Mouse (Mus musculus): Measurements from ENCODE around the gene Cops2. TPM values are rescaled to one million over a fixed set of nuclear protein-coding genes. Genes with fewer than 3 reads are reported as not detected.

The Cops2 gene
- polyA plus RNA-seq, 1 experiment from 2014 or later: 58.0 TPM

- no peak overlapping the region for H3K4me2 ChIP-seq
- no peaks in the 10 kb centered on the region for H3K4me1 ChIP-seq
- H3K9me3 ChIP-seq (replicated peaks): no peaks in the 10 kb centered on the region
- no peaks in the 10 kb centered on the region for H3K27me3 ChIP-seq (replicated peaks)
- H3K27ac ChIP-seq (replicated peaks): no peak overlapping the region
- no peaks in the 10 kb centered on the region for H3K36me3 ChIP-seq
- 72% methylated on average over 7 of the region's 7 CpGs for WGBS
- no peak overlapping the region for H3K9ac ChIP-seq (replicated peaks)
- H3K4me3 ChIP-seq (replicated peaks): no peak overlapping the region
- ATAC-seq (ENCODE audit: low FRiP score): no peak
Measured at GRCm38 (mm10) chr2:125791485-125791885, 67.5 kb downstream of the Cops2 start.

- no peak for ATAC-seq (ENCODE audit: low FRiP score)
- Histone ChIP-seq H3K27me3 (replicated peaks) (no peaks in the 10 kb centered on the region), H3K9me3 (replicated peaks) (no peaks in the 10 kb centered on the region), H3K36me3 (no peaks in the 10 kb centered on the region), H3K4me2 (no peak overlapping the region), H3K4me1 (no peaks in the 10 kb centered on the region), H3K4me3 (replicated peaks) (no peak overlapping the region), H3K27ac (replicated peaks) (no peak overlapping the region), H3K9ac (replicated peaks) (no peak overlapping the region)
- 95% methylated on average over 4 of the region's 4 CpGs for WGBS
Measured at GRCm38 (mm10) chr2:125790242-125790641, 68.7 kb downstream of the Cops2 start.

GRCm38 (mm10) chr2:125789265-125789664, 69.7 kb downstream of the Cops2 start:
- Histone ChIP-seq H3K4me2 (no peak overlapping the region), H3K4me3 (replicated peaks) (no peak overlapping the region), H3K36me3 (no peaks in the 10 kb centered on the region), H3K27ac (replicated peaks) (no peak overlapping the region), H3K27me3 (replicated peaks) (no peaks in the 10 kb centered on the region), H3K4me1 (no peaks in the 10 kb centered on the region), H3K9me3 (replicated peaks) (no peaks in the 10 kb centered on the region), H3K9ac (replicated peaks) (no peak overlapping the region)
- no peak for ATAC-seq (ENCODE audit: low FRiP score)
- WGBS: 61% methylated on average over 5 of the region's 5 CpGs

DNA sequence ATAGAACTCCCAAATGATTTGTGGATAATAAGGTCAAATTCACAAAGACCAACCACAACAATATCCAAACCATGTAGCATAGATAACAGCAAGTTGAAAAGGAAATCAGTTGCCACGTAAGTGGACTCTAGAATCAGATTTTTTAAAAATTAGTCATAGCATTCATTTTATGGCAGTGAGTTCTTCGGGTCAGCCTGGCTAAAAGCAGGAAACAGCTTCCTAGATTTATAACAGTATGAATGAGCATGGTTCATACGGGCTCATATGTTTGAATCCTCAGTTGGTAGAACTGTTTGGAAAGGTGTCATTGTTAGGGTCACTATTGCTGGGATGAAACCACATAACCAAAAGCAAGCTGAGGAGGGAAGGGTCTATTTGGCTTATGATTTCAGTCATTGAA, 70.2 kb downstream of the Cops2 start:
- H3K4me2 ChIP-seq: no peak overlapping the region
- no peaks in the 10 kb centered on the region for H3K36me3 ChIP-seq
- H3K27ac ChIP-seq (replicated peaks): no peak overlapping the region
- H3K4me3 ChIP-seq (replicated peaks): no peak overlapping the region
- no peaks in the 10 kb centered on the region for H3K9me3 ChIP-seq (replicated peaks)
- H3K9ac ChIP-seq (replicated peaks): no peak overlapping the region
- no peak for ATAC-seq (ENCODE audit: low FRiP score)
- WGBS: 78% methylated on average over 3 of the region's 3 CpGs
- no peaks in the 10 kb centered on the region for H3K27me3 ChIP-seq (replicated peaks)
- no peaks in the 10 kb centered on the region for H3K4me1 ChIP-seq

DNA sequence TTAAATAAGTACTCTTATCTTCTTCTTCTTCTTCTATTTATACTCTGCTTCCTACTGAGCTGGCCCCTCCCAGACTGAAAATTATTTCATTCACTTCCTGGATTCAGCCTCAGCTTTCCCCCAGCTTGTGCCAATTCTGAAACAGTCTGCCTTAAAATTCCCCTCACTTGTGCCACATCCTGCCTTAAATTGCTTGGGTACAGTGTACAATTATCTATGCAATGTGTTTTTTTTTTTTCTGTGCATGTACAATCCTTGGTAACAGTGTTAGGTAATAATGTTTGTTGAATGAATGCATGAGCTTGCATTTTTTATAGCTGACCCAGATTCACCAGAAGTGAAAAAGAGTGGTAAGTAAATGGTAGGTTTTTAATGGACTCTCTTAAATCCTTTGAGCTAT, 70.6 kb downstream of the Cops2 start:
- H3K27me3 ChIP-seq (replicated peaks): no peaks in the 10 kb centered on the region
- H3K36me3 ChIP-seq: no peaks in the 10 kb centered on the region
- 0 out of 2 replicates have a peak, but pooled peaks cover under 1% of the 10 kb centered on the region for H3K4me1 ChIP-seq
- H3K4me2 ChIP-seq: no peak overlapping the region
- ATAC-seq (ENCODE audit: low FRiP score): no peak
- H3K9ac ChIP-seq (replicated peaks): no peak overlapping the region
- H3K4me3 ChIP-seq (replicated peaks): no peak overlapping the region
- H3K27ac ChIP-seq (replicated peaks): no peak overlapping the region
- H3K9me3 ChIP-seq (replicated peaks): no peaks in the 10 kb centered on the region

DNA sequence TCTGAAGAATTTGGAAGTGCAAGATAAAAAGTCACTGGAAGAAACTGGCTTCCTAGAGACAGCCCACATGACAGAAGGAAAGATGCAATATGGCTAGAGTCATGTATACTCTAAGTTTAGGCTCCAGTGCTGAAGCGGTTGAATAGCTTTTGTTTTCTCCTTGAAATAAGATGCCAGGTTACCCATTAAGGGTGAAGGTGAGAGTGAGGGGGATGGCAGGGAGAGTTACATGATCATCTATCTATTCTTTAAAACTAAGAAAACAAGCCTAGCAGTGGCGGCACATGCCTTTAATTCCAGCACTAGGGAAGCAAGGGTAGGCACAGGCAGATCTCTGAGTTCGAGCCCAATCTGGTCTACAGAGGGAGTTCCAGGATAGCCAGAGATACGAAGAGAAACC, 73.9 kb downstream of the Cops2 start:
- H3K4me2 ChIP-seq: no peak overlapping the region
- H3K4me1 ChIP-seq: peaks cover 25% of the 10 kb centered on the region
- 88% methylated on average over 4 of the region's 4 CpGs for WGBS
- no peak overlapping the region for H3K9ac ChIP-seq (replicated peaks)
- H3K27me3 ChIP-seq (replicated peaks): no peaks in the 10 kb centered on the region
- H3K27ac ChIP-seq (replicated peaks): no peak overlapping the region
- no peak for ATAC-seq (ENCODE audit: low FRiP score)
- H3K9me3 ChIP-seq (replicated peaks): no peaks in the 10 kb centered on the region
- no peaks in the 10 kb centered on the region for H3K36me3 ChIP-seq
- H3K4me3 ChIP-seq (replicated peaks): no peak overlapping the region

DNA sequence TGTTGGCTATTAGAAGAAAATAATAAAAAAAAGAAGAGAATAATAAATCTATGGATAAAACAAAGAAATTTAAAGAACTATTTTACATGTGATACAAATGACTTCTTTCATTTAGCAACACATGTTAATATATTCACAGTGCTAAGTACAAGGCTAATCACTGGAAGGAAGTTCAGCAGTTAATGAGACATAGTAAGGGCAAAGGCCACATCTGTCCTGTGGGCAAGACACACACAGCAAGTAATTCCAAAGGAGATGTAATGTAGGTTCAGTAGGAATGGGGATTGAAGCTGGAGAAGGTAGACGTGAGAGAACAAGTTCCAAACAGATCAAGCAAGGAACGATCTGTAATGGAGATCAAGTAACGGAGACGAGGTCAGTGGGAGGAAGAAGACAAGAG, 74.5 kb downstream of the Cops2 start:
- H3K4me3 ChIP-seq (replicated peaks): no peak overlapping the region
- H3K27ac ChIP-seq (replicated peaks): no peak overlapping the region
- no peak for ATAC-seq (ENCODE audit: low FRiP score)
- H3K36me3 ChIP-seq: no peaks in the 10 kb centered on the region
- H3K27me3 ChIP-seq (replicated peaks): no peaks in the 10 kb centered on the region
- H3K4me1 ChIP-seq: peaks cover 29% of the 10 kb centered on the region
- H3K9me3 ChIP-seq (replicated peaks): no peaks in the 10 kb centered on the region
- WGBS: 79% methylated on average over 4 of the region's 4 CpGs
- no peak overlapping the region for H3K4me2 ChIP-seq
- H3K9ac ChIP-seq (replicated peaks): no peak overlapping the region

DNA sequence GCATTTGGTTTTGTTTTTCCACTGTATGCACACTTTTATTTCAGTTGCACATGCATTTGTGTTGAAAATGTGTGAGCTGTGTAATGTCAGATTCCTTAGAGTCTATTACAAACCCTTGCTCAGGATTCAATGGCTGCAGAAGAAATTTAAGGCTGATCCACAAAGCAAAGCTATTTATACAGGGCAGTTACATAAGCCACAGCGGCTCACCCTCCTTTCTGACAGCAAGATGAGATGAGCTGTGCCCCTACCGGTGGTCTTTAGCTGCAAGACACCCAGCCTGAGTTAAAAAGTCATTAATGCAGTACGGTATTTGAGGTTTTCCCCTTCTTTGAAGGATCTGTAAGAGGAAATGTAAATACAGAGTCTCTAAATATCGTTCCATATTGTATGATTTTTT, 75.1 kb downstream of the Cops2 start:
- Histone ChIP-seq H3K4me1 (peaks cover 30% of the 10 kb centered on the region), H3K27me3 (replicated peaks) (no peaks in the 10 kb centered on the region), H3K27ac (replicated peaks) (no peak overlapping the region), H3K9me3 (replicated peaks) (no peaks in the 10 kb centered on the region), H3K9ac (replicated peaks) (no peak overlapping the region), H3K36me3 (no peaks in the 10 kb centered on the region), H3K4me3 (replicated peaks) (no peak overlapping the region), H3K4me2 (no peak overlapping the region)
- ATAC-seq (ENCODE audit: low FRiP score): no peak
- WGBS: 61% methylated on average over 4 of the region's 4 CpGs

DNA sequence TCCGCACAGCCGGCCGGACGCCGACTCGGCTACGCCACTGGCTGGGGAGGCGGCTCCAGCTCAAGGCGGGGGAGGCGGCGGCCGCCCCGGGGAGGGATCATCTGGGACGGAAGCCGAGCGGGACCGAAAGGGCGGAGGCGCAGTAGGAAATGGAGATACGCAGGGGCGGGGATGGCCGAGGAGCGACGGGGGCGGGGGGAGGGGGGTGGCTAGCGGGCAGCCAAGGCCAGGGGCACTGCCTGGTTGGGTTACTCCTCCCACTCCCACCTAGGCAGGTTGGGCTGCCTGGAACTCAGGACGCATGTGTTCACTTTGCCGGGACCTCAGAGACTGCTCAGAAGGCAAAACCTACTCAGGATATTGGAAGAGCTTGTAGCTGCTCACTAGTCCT, 76.2 kb downstream of the Cops2 start, which contains the start of gene Secisbp2l:
Gene Secisbp2l (minus strand): TSS at position 152 of the 391 bp plus-strand sequence.
- 0% methylated on average over 22 of the region's 28 CpGs for WGBS
- peak within 1 kb of the TSS; percentile 83 for H3K27ac ChIP-seq (replicated peaks)
- no peaks in the 10 kb centered on the region for H3K36me3 ChIP-seq
- peaks cover 30% of the 10 kb centered on the region for H3K4me1 ChIP-seq
- H3K4me3 ChIP-seq (replicated peaks): peak within 1 kb of the TSS; percentile 90
- peak; percentile 97 for ATAC-seq (ENCODE audit: low FRiP score)
- peak within 1 kb of the TSS; percentile 86 for H3K9ac ChIP-seq (replicated peaks)
- H3K27me3 ChIP-seq (replicated peaks): no peaks in the 10 kb centered on the region
- H3K9me3 ChIP-seq (replicated peaks): no peaks in the 10 kb centered on the region
- peak within 1 kb of the TSS; percentile 67 for H3K4me2 ChIP-seq

DNA sequence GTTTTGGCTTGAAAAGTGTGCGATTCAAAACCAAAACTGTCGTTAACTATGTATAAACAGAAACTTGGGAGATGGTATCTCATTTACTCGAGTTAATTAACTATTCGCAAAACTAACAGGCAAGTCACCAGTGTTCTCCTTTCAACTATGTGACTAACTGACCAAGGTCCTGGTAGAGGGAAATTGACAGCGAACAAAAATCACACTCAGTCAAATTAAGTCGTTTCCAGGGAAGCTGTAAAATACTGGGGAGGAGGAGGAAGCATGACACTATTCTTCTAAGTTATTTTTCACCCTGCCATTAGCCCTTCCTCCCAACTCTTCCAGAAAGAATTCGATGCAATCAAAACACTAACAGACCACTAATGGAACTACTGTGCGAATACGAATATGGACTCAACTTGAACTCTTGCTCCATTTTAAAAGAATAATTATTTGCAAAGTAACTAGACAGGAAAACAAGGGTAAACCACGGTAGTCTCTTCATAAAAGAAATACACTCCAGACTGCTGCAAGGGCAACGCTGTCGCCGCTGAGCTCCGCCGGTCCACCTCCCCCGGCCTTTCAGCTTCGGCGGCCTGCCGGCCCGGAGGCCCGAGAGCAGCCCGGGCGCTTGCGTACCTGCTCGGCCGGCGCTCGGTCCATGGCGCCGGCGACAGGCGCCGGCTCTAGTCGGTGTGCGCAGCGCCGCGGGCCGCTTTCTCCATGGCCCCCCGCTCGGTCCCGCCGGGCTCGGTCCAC, 76.8 kb downstream of the Cops2 start:
- Histone ChIP-seq H3K27ac (replicated peaks) (peak overlapping the region; percentile 83), H3K4me3 (replicated peaks) (peak overlapping the region; percentile 90), H3K9me3 (replicated peaks) (no peaks in the 10 kb centered on the region), H3K36me3 (no peaks in the 10 kb centered on the region), H3K9ac (replicated peaks) (peak overlapping the region; percentile 86), H3K27me3 (replicated peaks) (no peaks in the 10 kb centered on the region), H3K4me2 (peak overlapping the region; percentile 67), H3K4me1 (peaks cover 30% of the 10 kb centered on the region)
- WGBS: 4% methylated on average over 42 of the region's 44 CpGs
- ATAC-seq (ENCODE audit: low FRiP score): 0 out of 2 replicates have a peak, but pooled peaks have one; percentile 5

GRCm38 (mm10) chr2:125781006-125781405, 77.9 kb downstream of the Cops2 start:
- Histone ChIP-seq H3K27me3 (replicated peaks) (no peaks in the 10 kb centered on the region), H3K9me3 (replicated peaks) (no peaks in the 10 kb centered on the region), H3K36me3 (no peaks in the 10 kb centered on the region), H3K4me3 (replicated peaks) (peak overlapping the region; percentile 90; the same call in 1 of the 2 replicates), H3K4me2 (peak overlapping the region; percentile 67), H3K27ac (replicated peaks) (no peak overlapping the region), H3K9ac (replicated peaks) (no peak overlapping the region), H3K4me1 (peaks cover 30% of the 10 kb centered on the region)
- no peak for ATAC-seq (ENCODE audit: low FRiP score)
- WGBS: 77% methylated on average over 2 of the region's 2 CpGs
